Mouse (Mus musculus): ENCODE data around the gene Blvrb.

GRCm38 (mm10) chr7:27433794-27434193 is 14.0 kb upstream of the Blvrb start:
- TF ChIP-seq CTCF (IDR thresholded peaks at IDR 0.05; ENCODE audit: control insufficient read depth, insufficient read depth, insufficient read length) (no peak), MAX (IDR thresholded peaks at IDR 0.05) (no peak), USF1 (IDR thresholded peaks at IDR 0.05; ENCODE audit: low read depth) (no peak), MYOG (IDR thresholded peaks at IDR 0.05; ENCODE audit: control insufficient read depth, extremely low read depth, insufficient read length) (no peak)

Data from C2C12 (cell line).